Mouse (Mus musculus): Measurements from ENCODE around the gene Rasl2-9. TPM values are rescaled to one million over a fixed set of nuclear protein-coding genes. Genes with fewer than 3 reads are reported as not detected.
A peak's percentile ranks its signal among the peaks of the same experiment; 100 is the strongest.

Rasl2-9 gene
- polyA plus RNA-seq, 1 experiment from 2014 or later = 0.42 TPM

DNA sequence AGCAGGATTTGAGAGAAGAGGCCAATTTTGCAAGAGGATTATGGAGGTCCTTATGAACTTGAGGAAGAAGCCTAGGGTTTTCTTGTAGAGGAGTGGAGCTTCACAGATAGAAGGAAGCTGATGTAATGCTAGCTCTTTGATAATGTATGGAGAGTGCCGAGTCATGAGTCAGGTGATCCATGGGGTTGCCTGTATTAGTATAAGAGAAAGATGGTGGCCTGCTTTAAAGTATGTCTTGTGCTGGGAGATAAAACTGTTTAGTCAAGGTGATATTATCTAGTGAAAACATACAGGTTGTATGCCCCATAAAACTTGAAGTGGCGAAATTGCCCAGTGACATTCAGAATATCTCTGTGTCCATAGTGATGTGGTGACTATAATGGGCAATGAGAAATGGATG, 48.8 kb downstream of the Rasl2-9 start:
- Histone ChIP-seq H3K9me3 (ENCODE audit: low read length) (no peaks in the 10 kb centered on the region), H3K36me3 (replicated peaks; ENCODE audit: insufficient read depth, low read length) (peaks cover 63% of the 10 kb centered on the region), H3K4me2 (ENCODE audit: low read depth, low read length) (peak overlapping the region; percentile 6; the same call in 1 of the 2 replicates), H3K9ac (replicated peaks) (no peak overlapping the region), H3K4me3 (ENCODE audit: low read depth, low read length) (no peak overlapping the region), H3K27me3 (ENCODE audit: insufficient read depth, low read length) (no peaks in the 10 kb centered on the region), H3K4me1 (ENCODE audit: insufficient read depth) (peaks cover 32% of the 10 kb centered on the region), H3K27ac (ENCODE audit: low read depth) (peak overlapping the region; percentile 23)
- 63% methylated on average over 2 of the region's 2 CpGs for WGBS (ENCODE audit: insufficient replicate concordance)
- ATAC-seq (no peak), DNase-seq (no peak)
- peak; percentile 62 for TF ChIP-seq EP300 (IDR thresholded peaks at IDR 0.05; ENCODE audit: low read depth)
- no peak for TF ChIP-seq CTCF (IDR thresholded peaks at IDR 0.05; ENCODE audit: low read depth)

DNA sequence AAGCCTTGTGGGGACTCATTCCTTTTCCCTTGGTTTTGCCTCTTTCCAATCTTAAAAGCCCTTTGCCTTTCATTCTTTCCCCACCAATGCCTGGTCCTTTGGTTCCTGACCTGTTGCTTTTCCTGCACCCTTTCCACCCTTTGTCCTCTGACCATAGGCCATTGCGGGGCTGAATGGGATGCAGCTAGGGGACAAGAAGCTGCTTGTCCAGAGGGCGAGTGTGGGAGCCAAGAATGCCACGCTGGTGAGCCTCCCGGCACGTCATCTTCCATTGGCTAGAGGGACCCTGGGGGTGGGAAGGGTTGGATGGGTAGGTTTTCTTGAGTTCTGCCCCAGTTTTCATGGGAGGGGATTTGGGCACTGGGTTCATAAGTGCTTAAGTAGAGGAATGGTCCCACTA, 50.8 kb downstream of the Rasl2-9 start:
- Histone ChIP-seq H3K4me2 (ENCODE audit: low read depth, low read length) (no peak overlapping the region), H3K9ac (replicated peaks) (no peak overlapping the region), H3K4me3 (ENCODE audit: low read depth, low read length) (no peak overlapping the region), H3K9me3 (ENCODE audit: low read length) (no peaks in the 10 kb centered on the region), H3K4me1 (ENCODE audit: insufficient read depth) (peaks cover 26% of the 10 kb centered on the region), H3K36me3 (replicated peaks; ENCODE audit: insufficient read depth, low read length) (peaks cover 83% of the 10 kb centered on the region), H3K27ac (ENCODE audit: low read depth) (no peak overlapping the region), H3K27me3 (ENCODE audit: insufficient read depth, low read length) (no peaks in the 10 kb centered on the region)
- TF ChIP-seq CTCF (IDR thresholded peaks at IDR 0.05; ENCODE audit: low read depth) (no peak), EP300 (IDR thresholded peaks at IDR 0.05; ENCODE audit: low read depth) (no peak)
- no peak for ATAC-seq
- DNase-seq = no peak
- 86% methylated on average over 5 of the region's 5 CpGs for WGBS (ENCODE audit: insufficient replicate concordance)

Small RNAs within 50 kb of the gene (microRNA-seq; reads per million reads assigned to microRNA genes)
- gene Gm26217 = not detected

Other genes starting within 250 kb of the Rasl2-9 start
- 2.3 and 2.4 TPM in 2 replicates for gene Isoc2a, start 248.8 kb downstream of the Rasl2-9 start, polyA plus RNA-seq (2015; fragmentation: Nextera tagmentation; extraction: Ambion mirVana)
- gene Gm36210, start 219.4 kb downstream of the Rasl2-9 start, polyA plus RNA-seq (2015; fragmentation: Nextera tagmentation; extraction: Ambion mirVana) = not detected in 2 replicates
- 0.90 and 1.0 TPM in 2 replicates for gene Zfp628, start 210.7 kb downstream of the Rasl2-9 start, polyA plus RNA-seq (2015; fragmentation: Nextera tagmentation; extraction: Ambion mirVana)
- gene Nat14, start 203.9 kb downstream of the Rasl2-9 start, polyA plus RNA-seq (2015; fragmentation: Nextera tagmentation; extraction: Ambion mirVana) = 0.09 and 0.20 TPM in 2 replicates
- 0.06 TPM in 2 replicates for gene Ssc5d, start 200.2 kb downstream of the Rasl2-9 start, polyA plus RNA-seq (2015; fragmentation: Nextera tagmentation; extraction: Ambion mirVana)
- 0.09 TPM in 1 of 2 replicates, not detected in the other for gene Sbk2, start 161.5 kb downstream of the Rasl2-9 start, polyA plus RNA-seq (2015; fragmentation: Nextera tagmentation; extraction: Ambion mirVana)
- not detected in 2 replicates for gene Sbk3, start 154.8 kb downstream of the Rasl2-9 start, polyA plus RNA-seq (2015; fragmentation: Nextera tagmentation; extraction: Ambion mirVana)
- 3.2 and 4.0 TPM in 2 replicates for gene Zfp579, start 129.8 kb downstream of the Rasl2-9 start, polyA plus RNA-seq (2015; fragmentation: Nextera tagmentation; extraction: Ambion mirVana)
- gene Zfp524, start 111.5 kb downstream of the Rasl2-9 start, polyA plus RNA-seq (2015; fragmentation: Nextera tagmentation; extraction: Ambion mirVana) = 9.1 and 10.4 TPM in 2 replicates
- 9.6 and 10.1 TPM in 2 replicates for gene Fiz1, start 111.3 kb downstream of the Rasl2-9 start, polyA plus RNA-seq (2015; fragmentation: Nextera tagmentation; extraction: Ambion mirVana)
- gene Gm44973, start 110.5 kb downstream of the Rasl2-9 start, polyA plus RNA-seq (2015; fragmentation: Nextera tagmentation; extraction: Ambion mirVana) = 1.8 and 2.1 TPM in 2 replicates
- gene Zfp865, start 105.6 kb downstream of the Rasl2-9 start, polyA plus RNA-seq (2015; fragmentation: Nextera tagmentation; extraction: Ambion mirVana) = 1.2 and 1.3 TPM in 2 replicates
- 0.12 TPM in 1 of 2 replicates, not detected in the other for gene Ccdc106, start 105.4 kb downstream of the Rasl2-9 start, polyA plus RNA-seq (2015; fragmentation: Nextera tagmentation; extraction: Ambion mirVana)
- not detected in 2 replicates for gene 4632433K11Rik, start 91.8 kb downstream of the Rasl2-9 start, polyA plus RNA-seq (2015; fragmentation: Nextera tagmentation; extraction: Ambion mirVana)
- gene Zfp784, start 87.5 kb downstream of the Rasl2-9 start, polyA plus RNA-seq (2015; fragmentation: Nextera tagmentation; extraction: Ambion mirVana) = 1.9 and 2.4 TPM in 2 replicates
- 3.2 and 4.4 TPM in 2 replicates for gene Zfp580, start 74.4 kb downstream of the Rasl2-9 start, polyA plus RNA-seq (2015; fragmentation: Nextera tagmentation; extraction: Ambion mirVana)
- gene U2af2, start 63.8 kb downstream of the Rasl2-9 start, polyA plus RNA-seq (2015; fragmentation: Nextera tagmentation; extraction: Ambion mirVana) = 34.7 and 36.8 TPM in 2 replicates
- gene Epn1, start 45.7 kb downstream of the Rasl2-9 start, polyA plus RNA-seq (2015; fragmentation: Nextera tagmentation; extraction: Ambion mirVana) = 34.7 and 38.0 TPM in 2 replicates
- gene Rfpl4, start 9.0 kb downstream of the Rasl2-9 start, polyA plus RNA-seq (2015; fragmentation: Nextera tagmentation; extraction: Ambion mirVana) = not detected in 2 replicates
- not detected in 2 replicates for gene Vmn1r55, start 23.7 kb upstream of the Rasl2-9 start, polyA plus RNA-seq (2015; fragmentation: Nextera tagmentation; extraction: Ambion mirVana)
- not detected in 2 replicates for gene Vmn1r56, start 70.8 kb upstream of the Rasl2-9 start, polyA plus RNA-seq (2015; fragmentation: Nextera tagmentation; extraction: Ambion mirVana)
- gene Vmn1r57, start 92.5 kb upstream of the Rasl2-9 start, polyA plus RNA-seq (2015; fragmentation: Nextera tagmentation; extraction: Ambion mirVana) = not detected in 2 replicates
- not detected in 2 replicates for gene Gm5065, start 224.6 kb upstream of the Rasl2-9 start, polyA plus RNA-seq (2015; fragmentation: Nextera tagmentation; extraction: Ambion mirVana)
- gene Nlrp2, start 225.1 kb upstream of the Rasl2-9 start, polyA plus RNA-seq (2015; fragmentation: Nextera tagmentation; extraction: Ambion mirVana) = not detected in 2 replicates